Mouse (Mus musculus): ENCODE results near the gene Srgap1. TPM values are rescaled to one million over a fixed set of nuclear protein-coding genes. Genes with fewer than 3 reads are reported as not detected.
A peak's percentile ranks its signal among the peaks of the same experiment; 100 is the strongest.

Gene Srgap1
- total and polyA plus RNA-seq, 2 experiments from 2014 or later = 20.2 to 27.8 TPM

DNA sequence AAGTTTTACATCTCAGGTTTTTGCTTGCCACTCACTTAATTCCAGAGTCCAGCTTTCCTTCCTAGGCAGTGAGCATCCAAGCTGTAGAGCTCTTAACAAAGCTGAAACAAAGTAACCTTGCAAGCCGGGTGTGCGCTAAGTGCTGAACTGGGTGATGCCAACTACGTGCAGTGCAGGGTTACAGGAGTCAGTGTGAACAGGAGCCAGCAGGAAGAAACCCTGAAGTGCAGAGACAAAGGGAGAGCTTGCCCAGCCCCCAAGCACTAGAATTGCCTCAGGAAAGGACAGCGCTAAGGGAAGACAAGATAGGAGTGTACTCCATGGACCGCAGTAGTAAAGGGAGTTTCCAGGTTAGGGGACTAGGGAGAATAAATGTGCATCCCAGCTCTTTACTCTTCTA lies 40.5 kb downstream of the Srgap1 start:
- no peak overlapping the region for H3K9ac ChIP-seq
- ATAC-seq = no peak
- H3K4me1 ChIP-seq (ENCODE audit: insufficient read depth) = 0 out of 2 replicates have a peak, but pooled peaks cover 10% of the 10 kb centered on the region
- H3K4me2 ChIP-seq (ENCODE audit: low read depth) = no peak overlapping the region
- no peak overlapping the region for H3K27ac ChIP-seq (ENCODE audit: low read depth, low read length)
- no peak overlapping the region for H3K4me3 ChIP-seq (ENCODE audit: low read depth, low read length)
- no peak for DNase-seq
- H3K27me3 ChIP-seq (ENCODE audit: insufficient read depth, low read length) = no peaks in the 10 kb centered on the region
- H3K36me3 ChIP-seq (ENCODE audit: insufficient read depth) = no peaks in the 10 kb centered on the region
- TF ChIP-seq CTCF (IDR thresholded peaks at IDR 0.05; ENCODE audit: low read depth) = no peak
- H3K9me3 ChIP-seq (ENCODE audit: low read length) = no peaks in the 10 kb centered on the region
- 37% methylated on average over 5 of the region's 5 CpGs for WGBS

DNA sequence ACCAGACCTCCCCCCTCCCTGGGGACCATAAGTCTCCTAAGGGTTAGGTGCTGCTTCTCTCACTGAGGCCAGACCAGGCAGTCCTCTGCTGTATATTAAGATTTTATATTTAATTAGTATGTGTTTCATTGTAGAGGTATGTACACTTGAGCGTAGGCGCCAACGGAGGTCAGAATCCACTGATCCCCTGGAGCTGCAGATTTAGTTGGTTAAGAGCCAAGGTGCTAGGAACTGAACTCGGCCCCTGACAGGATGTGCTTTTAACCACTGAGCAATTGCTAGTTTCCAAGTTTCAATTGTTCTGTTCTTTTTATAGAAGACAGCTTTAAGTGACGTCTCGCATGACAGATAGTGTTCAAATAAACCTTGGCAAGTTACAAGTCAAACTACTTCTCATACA lies 41.0 kb downstream of the Srgap1 start:
- no peaks in the 10 kb centered on the region for H3K36me3 ChIP-seq (ENCODE audit: insufficient read depth)
- no peak overlapping the region for H3K4me2 ChIP-seq (ENCODE audit: low read depth)
- H3K4me3 ChIP-seq (ENCODE audit: low read depth, low read length) = no peak overlapping the region
- no peaks in the 10 kb centered on the region for H3K9me3 ChIP-seq (ENCODE audit: low read length)
- WGBS = 65% methylated on average over 6 of the region's 6 CpGs
- TF ChIP-seq CTCF (IDR thresholded peaks at IDR 0.05; ENCODE audit: low read depth) = no peak
- ATAC-seq (no peak), DNase-seq (no peak)
- H3K27me3 ChIP-seq (ENCODE audit: insufficient read depth, low read length) = no peaks in the 10 kb centered on the region
- 0 out of 2 replicates have a peak, but pooled peaks cover 10% of the 10 kb centered on the region for H3K4me1 ChIP-seq (ENCODE audit: insufficient read depth)
- no peak overlapping the region for H3K9ac ChIP-seq
- no peak overlapping the region for H3K27ac ChIP-seq (ENCODE audit: low read depth, low read length)

DNA sequence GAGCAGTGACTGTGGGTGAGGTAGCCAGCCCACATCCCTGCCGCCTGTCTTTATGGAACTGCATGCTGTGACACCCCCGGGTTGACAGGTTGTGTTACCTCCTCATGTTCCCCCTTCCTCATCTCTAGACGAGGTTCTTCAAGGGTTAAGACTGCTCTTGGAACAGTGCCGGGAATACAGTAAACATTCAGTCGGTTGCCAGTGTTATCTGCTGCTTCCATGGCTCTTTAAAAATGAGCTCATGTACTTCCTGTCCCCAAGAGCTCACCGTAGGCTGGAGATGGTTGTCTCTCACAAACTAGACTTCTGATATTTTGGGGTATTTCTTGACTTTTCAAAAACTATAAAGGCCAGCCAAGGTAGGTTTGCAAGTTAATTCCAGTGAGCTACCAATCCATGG lies 41.6 kb downstream of the Srgap1 start:
- no peak for TF ChIP-seq CTCF (IDR thresholded peaks at IDR 0.05; ENCODE audit: low read depth)
- Histone ChIP-seq H3K4me1 (ENCODE audit: insufficient read depth) (0 out of 2 replicates have a peak, but pooled peaks cover 10% of the 10 kb centered on the region), H3K27me3 (ENCODE audit: insufficient read depth, low read length) (no peaks in the 10 kb centered on the region), H3K9me3 (ENCODE audit: low read length) (no peaks in the 10 kb centered on the region), H3K27ac (ENCODE audit: low read depth, low read length) (no peak overlapping the region), H3K4me3 (ENCODE audit: low read depth, low read length) (no peak overlapping the region), H3K36me3 (ENCODE audit: insufficient read depth) (no peaks in the 10 kb centered on the region), H3K4me2 (ENCODE audit: low read depth) (no peak overlapping the region), H3K9ac (no peak overlapping the region)
- DNase-seq (no peak), ATAC-seq (no peak)
- 35% methylated on average over 6 of the region's 6 CpGs for WGBS

DNA sequence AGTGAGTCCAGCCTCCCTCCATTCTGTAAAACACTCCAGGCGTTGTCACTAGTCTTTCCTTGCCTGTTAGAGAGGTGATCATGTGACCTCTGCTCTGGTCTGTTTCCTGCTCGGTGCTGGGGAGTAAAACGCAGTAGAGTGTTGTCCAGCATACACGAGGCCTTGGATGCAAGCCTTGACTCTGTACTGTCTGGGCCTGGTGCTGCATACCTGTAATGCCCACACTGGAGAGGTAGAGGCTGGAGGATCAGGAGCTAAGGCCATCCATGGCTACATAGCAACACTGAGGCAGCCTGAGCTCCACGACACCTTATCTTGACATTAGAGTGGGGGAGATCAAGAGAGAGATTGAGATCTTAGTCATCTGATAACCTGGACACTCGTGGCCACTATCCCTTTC lies 44.2 kb downstream of the Srgap1 start:
- TF ChIP-seq CTCF (IDR thresholded peaks at IDR 0.05; ENCODE audit: low read depth) = no peak
- no peak for ATAC-seq
- Histone ChIP-seq H3K4me1 (ENCODE audit: insufficient read depth) (no peaks in the 10 kb centered on the region), H3K27me3 (ENCODE audit: insufficient read depth, low read length) (no peaks in the 10 kb centered on the region), H3K27ac (ENCODE audit: low read depth, low read length) (no peak overlapping the region), H3K36me3 (ENCODE audit: insufficient read depth) (no peaks in the 10 kb centered on the region), H3K4me3 (ENCODE audit: low read depth, low read length) (no peak overlapping the region), H3K9me3 (ENCODE audit: low read length) (no peaks in the 10 kb centered on the region), H3K9ac (no peak overlapping the region), H3K4me2 (ENCODE audit: low read depth) (no peak overlapping the region)
- 87% methylated on average over 6 of the region's 6 CpGs for WGBS
- no peak for DNase-seq

DNA sequence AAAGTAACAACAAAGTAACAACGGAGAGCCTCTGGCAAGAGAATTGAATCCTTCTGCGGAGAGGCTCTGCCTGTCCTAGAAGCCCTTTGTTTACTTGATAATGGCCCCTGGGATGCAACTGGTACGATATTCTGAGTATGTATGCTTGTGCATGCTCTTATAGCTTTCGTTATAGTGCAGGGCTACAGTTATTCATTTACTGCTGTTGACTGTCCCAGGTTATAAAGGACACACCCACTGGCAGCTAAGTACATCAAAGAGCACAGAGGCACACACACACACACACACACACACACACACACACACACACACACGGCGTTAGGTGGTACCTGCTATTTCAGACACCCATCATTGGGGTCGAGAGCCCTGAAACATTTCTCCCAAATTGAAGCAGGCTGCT lies 48.3 kb downstream of the Srgap1 start:
- ATAC-seq (no peak), DNase-seq (no peak)
- no peak for TF ChIP-seq CTCF (IDR thresholded peaks at IDR 0.05; ENCODE audit: low read depth)
- no peaks in the 10 kb centered on the region for H3K36me3 ChIP-seq (ENCODE audit: insufficient read depth)
- H3K27ac ChIP-seq (ENCODE audit: low read depth, low read length) = no peak overlapping the region
- H3K4me1 ChIP-seq (ENCODE audit: insufficient read depth) = no peaks in the 10 kb centered on the region
- no peak overlapping the region for H3K9ac ChIP-seq
- H3K9me3 ChIP-seq (ENCODE audit: low read length) = no peaks in the 10 kb centered on the region
- H3K4me3 ChIP-seq (ENCODE audit: low read depth, low read length) = no peak overlapping the region
- H3K4me2 ChIP-seq (ENCODE audit: low read depth) = no peak overlapping the region
- no peaks in the 10 kb centered on the region for H3K27me3 ChIP-seq (ENCODE audit: insufficient read depth, low read length)
- 56% methylated on average over 7 of the region's 7 CpGs for WGBS

DNA sequence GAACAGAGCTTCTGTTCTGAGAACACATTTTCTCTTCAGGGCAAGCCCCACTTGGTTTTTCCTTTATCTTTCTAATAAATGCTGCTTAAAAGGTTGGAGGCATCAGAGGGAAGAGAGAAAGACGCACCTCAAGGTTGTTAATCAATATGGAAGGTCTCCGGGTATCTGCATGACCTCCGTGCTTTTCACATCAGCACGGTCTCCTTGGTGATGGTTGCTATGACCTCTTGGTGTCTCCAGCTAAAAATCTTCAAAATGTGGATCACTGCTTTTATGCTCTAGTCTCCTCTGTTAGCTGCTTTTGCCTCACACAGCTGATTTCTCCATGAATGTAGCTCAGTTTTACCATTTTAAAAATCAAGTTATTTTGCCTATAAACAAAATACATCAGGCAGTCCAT lies 50.6 kb downstream of the Srgap1 start:
- no peak for TF ChIP-seq CTCF (IDR thresholded peaks at IDR 0.05; ENCODE audit: low read depth)
- DNase-seq = no peak
- Histone ChIP-seq H3K4me3 (ENCODE audit: low read depth, low read length) (no peak overlapping the region), H3K9ac (no peak overlapping the region), H3K27ac (ENCODE audit: low read depth, low read length) (no peak overlapping the region), H3K9me3 (ENCODE audit: low read length) (no peaks in the 10 kb centered on the region), H3K27me3 (ENCODE audit: insufficient read depth, low read length) (no peaks in the 10 kb centered on the region), H3K4me2 (ENCODE audit: low read depth) (no peak overlapping the region), H3K4me1 (ENCODE audit: insufficient read depth) (no peaks in the 10 kb centered on the region), H3K36me3 (ENCODE audit: insufficient read depth) (no peaks in the 10 kb centered on the region)
- 35% methylated on average over 4 of the region's 4 CpGs for WGBS
- 0 out of 2 replicates have a peak, but pooled peaks have one; percentile 32 for ATAC-seq

DNA sequence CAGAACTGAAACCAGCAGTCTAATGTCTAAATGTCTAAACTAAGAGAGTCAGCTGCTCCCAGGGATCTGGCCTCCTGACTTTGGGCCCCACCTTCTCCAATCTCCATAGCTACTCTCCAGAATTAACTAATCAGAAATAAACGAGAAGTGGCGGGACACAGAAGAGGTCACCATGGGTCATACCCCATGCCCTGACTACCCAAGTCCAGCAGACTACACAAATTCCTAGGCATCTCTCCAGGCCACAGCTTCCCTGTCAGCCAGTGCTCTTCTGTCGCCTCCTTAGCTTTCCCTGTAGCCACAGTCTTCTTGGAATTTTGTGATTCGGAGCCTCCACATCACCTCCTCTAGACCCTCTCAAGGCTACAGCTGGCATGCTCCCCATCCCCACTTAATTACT lies 51.7 kb downstream of the Srgap1 start:
- Histone ChIP-seq H3K27me3 (ENCODE audit: insufficient read depth, low read length) (no peaks in the 10 kb centered on the region), H3K4me2 (ENCODE audit: low read depth) (no peak overlapping the region), H3K9me3 (ENCODE audit: low read length) (no peaks in the 10 kb centered on the region), H3K36me3 (ENCODE audit: insufficient read depth) (no peaks in the 10 kb centered on the region), H3K9ac (no peak overlapping the region), H3K27ac (ENCODE audit: low read depth, low read length) (no peak overlapping the region), H3K4me1 (ENCODE audit: insufficient read depth) (no peaks in the 10 kb centered on the region), H3K4me3 (ENCODE audit: low read depth, low read length) (no peak overlapping the region)
- ATAC-seq = no peak
- 60% methylated on average over 4 of the region's 4 CpGs for WGBS
- DNase-seq = no peak
- no peak for TF ChIP-seq CTCF (IDR thresholded peaks at IDR 0.05; ENCODE audit: low read depth)

DNA sequence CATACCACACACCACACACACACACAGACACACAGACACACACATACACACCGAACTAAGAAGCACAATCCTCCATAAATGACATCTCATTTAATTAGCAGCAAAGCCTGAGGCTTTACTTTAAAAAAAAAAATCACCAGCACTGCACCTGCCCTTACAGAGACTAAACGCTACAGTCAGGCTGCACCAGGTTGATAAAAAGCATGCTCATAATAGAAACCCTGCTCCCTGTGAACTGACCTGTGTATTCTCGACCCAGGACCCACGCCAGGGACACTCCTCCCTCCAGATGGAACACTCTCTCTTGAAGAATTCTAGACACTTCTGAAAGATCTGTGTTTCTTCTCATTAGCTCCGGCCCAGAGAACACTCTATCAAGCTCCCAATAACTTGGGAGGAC lies 52.5 kb downstream of the Srgap1 start:
- H3K27me3 ChIP-seq (ENCODE audit: insufficient read depth, low read length) = no peaks in the 10 kb centered on the region
- ATAC-seq (no peak), DNase-seq (no peak)
- no peaks in the 10 kb centered on the region for H3K36me3 ChIP-seq (ENCODE audit: insufficient read depth)
- WGBS = 61% methylated on average over 5 of the region's 5 CpGs
- H3K9me3 ChIP-seq (ENCODE audit: low read length) = no peaks in the 10 kb centered on the region
- H3K4me2 ChIP-seq (ENCODE audit: low read depth) = no peak overlapping the region
- H3K4me3 ChIP-seq (ENCODE audit: low read depth, low read length) = no peak overlapping the region
- no peak for TF ChIP-seq CTCF (IDR thresholded peaks at IDR 0.05; ENCODE audit: low read depth)
- H3K4me1 ChIP-seq (ENCODE audit: insufficient read depth) = no peaks in the 10 kb centered on the region
- H3K27ac ChIP-seq (ENCODE audit: low read depth, low read length) = no peak overlapping the region
- no peak overlapping the region for H3K9ac ChIP-seq

Data from forebrain, postnatal 0 days (tissue).